Mouse (Mus musculus): ENCODE results near the gene Iffo2. TPM values are rescaled to one million over a fixed set of nuclear protein-coding genes. Genes with fewer than 3 reads are reported as not detected.

Gene Iffo2
- polyA plus RNA-seq, 1 experiment from 2014 or later = 4.4 TPM

DNA sequence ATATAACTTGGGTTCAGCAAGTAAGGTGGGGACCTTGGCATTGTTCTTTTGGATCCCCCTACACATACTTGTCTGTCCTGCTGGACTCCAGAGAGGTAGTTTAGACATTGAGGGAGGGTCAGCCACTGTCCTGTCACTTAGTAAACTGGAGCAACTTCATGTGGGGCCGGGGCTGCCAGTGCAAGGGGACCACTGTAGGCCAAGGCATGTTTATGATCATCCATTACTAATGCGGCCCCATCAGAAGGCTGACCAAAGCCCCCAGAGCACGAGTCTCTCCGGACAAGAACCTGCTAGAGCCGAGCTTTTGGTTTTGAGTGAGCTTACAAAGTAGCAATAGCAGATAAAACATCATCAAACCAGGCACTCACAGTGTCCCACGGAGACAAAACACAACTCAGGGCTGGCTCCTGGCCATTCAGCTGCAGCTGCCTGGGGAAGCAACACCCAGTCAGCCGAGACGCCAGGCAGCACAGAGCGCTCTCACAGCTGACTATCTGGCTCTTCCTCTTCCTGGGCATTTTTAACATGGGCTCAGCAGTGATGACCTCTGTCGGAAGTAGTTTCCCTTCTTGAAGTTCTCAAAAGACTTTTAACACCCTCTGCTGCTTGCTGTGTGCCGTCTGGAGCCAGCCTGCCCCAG is 39.8 kb upstream of the Iffo2 start:
- H3K9me3 ChIP-seq (ENCODE audit: control insufficient read depth, low read length) = no peaks in the 10 kb centered on the region
- peak overlapping the region; percentile 24 to 31; a peak in 3 of 4 replicates for H3K27ac ChIP-seq (replicated peaks in 1 of 2; ENCODE audit: control insufficient read depth in 1 of 2, insufficient read depth in 1 of 2, low read depth in 2 of 2, low read length in 2 of 2)
- H3K27me3 ChIP-seq (ENCODE audit: control insufficient read depth, insufficient read depth, low read length) = no peaks in the 10 kb centered on the region
- H3K4me2 ChIP-seq (ENCODE audit: low read length) = no peak overlapping the region
- 53% methylated on average over 11 of the region's 11 CpGs for WGBS
- ATAC-seq (ENCODE audit: insufficient number of reproducible peaks, insufficient read depth, low FRiP score, low read depth) = no peak
- peaks cover 0 to 10% of the 10 kb centered on the region in 2 experiments; a peak in 3 of 4 replicates for H3K4me1 ChIP-seq (ENCODE audit: control insufficient read depth in 2 of 2, insufficient read depth in 2 of 2, low read length in 2 of 2)
- H3K36me3 ChIP-seq (ENCODE audit: control insufficient read depth, insufficient read depth, low read length) = peaks cover 67% of the 10 kb centered on the region
- no peak overlapping the region for H3K4me3 ChIP-seq (ENCODE audit: control insufficient read depth in 1 of 2, insufficient read depth in 1 of 2, low read depth in 1 of 2, low read length in 2 of 2)
- H3K9ac ChIP-seq (ENCODE audit: low read length) = no peak overlapping the region

DNA sequence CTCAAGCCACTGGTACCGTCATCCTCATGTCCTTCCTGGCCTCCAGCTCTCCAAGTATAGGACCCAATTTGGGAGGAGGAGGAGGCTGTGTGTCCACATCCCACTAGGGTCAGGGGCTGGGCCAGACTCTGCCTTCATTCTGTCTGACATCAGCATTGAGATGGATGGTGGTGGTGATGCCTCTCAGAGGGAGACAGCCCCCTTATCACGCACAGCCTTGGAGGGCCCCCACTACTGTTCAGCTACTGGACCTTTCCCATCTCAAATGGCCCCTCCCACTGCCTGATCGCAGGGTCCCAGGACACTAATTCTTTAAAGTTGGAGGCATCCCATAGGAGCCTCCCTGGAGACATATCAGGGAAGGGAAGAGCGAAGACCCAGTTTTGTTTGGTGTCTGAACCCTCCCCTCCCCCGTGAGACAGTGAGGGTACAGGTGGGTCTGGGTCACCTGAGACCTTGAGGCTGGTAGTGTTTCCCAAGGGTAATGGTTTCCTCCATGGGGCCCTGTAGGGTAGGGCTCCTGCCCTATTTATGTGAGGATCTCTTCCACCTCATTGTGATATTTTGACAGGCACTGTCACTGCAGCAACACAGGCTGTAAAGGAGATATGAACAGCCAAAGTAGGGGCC is 38.7 kb upstream of the Iffo2 start:
- Histone ChIP-seq H3K9me3 (ENCODE audit: control insufficient read depth, low read length) (no peaks in the 10 kb centered on the region), H3K4me3 (ENCODE audit: control insufficient read depth in 1 of 2, insufficient read depth in 1 of 2, low read depth in 1 of 2, low read length in 2 of 2) (no peak overlapping the region), H3K4me2 (ENCODE audit: low read length) (no peak overlapping the region), H3K9ac (ENCODE audit: low read length) (no peak overlapping the region), H3K27ac (replicated peaks in 1 of 2; ENCODE audit: control insufficient read depth in 1 of 2, insufficient read depth in 1 of 2, low read depth in 2 of 2, low read length in 2 of 2) (no peak overlapping the region), H3K27me3 (ENCODE audit: control insufficient read depth, insufficient read depth, low read length) (no peaks in the 10 kb centered on the region), H3K36me3 (ENCODE audit: control insufficient read depth, insufficient read depth, low read length) (peaks cover 56% of the 10 kb centered on the region), H3K4me1 (ENCODE audit: control insufficient read depth in 2 of 2, insufficient read depth in 2 of 2, low read length in 2 of 2) (peaks cover 0 to 10% of the 10 kb centered on the region in 2 experiments; a peak in 3 of 4 replicates)
- 83% methylated on average over 5 of the region's 5 CpGs for WGBS
- 0 out of 2 replicates have a peak, but pooled peaks have one; percentile 28 for ATAC-seq (ENCODE audit: insufficient number of reproducible peaks, insufficient read depth, low FRiP score, low read depth)

GRCm38 (mm10) chr4:139492258-139492833 is 38.0 kb upstream of the Iffo2 start:
- 30% methylated on average over 3 of the region's 3 CpGs for WGBS
- peak; percentile 13; the same call in 1 of the 2 replicates for ATAC-seq (ENCODE audit: insufficient number of reproducible peaks, insufficient read depth, low FRiP score, low read depth)
- Histone ChIP-seq H3K27me3 (ENCODE audit: control insufficient read depth, insufficient read depth, low read length) (no peaks in the 10 kb centered on the region), H3K9ac (ENCODE audit: low read length) (no peak overlapping the region), H3K4me3 (ENCODE audit: control insufficient read depth in 1 of 2, insufficient read depth in 1 of 2, low read depth in 1 of 2, low read length in 2 of 2) (no peak overlapping the region), H3K27ac (replicated peaks in 1 of 2; ENCODE audit: control insufficient read depth in 1 of 2, insufficient read depth in 1 of 2, low read depth in 2 of 2, low read length in 2 of 2) (no peak overlapping the region), H3K9me3 (ENCODE audit: control insufficient read depth, low read length) (no peaks in the 10 kb centered on the region), H3K4me2 (ENCODE audit: low read length) (no peak overlapping the region), H3K4me1 (ENCODE audit: control insufficient read depth in 2 of 2, insufficient read depth in 2 of 2, low read length in 2 of 2) (peaks cover 0 to 10% of the 10 kb centered on the region in 2 experiments; a peak in 3 of 4 replicates), H3K36me3 (ENCODE audit: control insufficient read depth, insufficient read depth, low read length) (peaks cover 49% of the 10 kb centered on the region)

DNA sequence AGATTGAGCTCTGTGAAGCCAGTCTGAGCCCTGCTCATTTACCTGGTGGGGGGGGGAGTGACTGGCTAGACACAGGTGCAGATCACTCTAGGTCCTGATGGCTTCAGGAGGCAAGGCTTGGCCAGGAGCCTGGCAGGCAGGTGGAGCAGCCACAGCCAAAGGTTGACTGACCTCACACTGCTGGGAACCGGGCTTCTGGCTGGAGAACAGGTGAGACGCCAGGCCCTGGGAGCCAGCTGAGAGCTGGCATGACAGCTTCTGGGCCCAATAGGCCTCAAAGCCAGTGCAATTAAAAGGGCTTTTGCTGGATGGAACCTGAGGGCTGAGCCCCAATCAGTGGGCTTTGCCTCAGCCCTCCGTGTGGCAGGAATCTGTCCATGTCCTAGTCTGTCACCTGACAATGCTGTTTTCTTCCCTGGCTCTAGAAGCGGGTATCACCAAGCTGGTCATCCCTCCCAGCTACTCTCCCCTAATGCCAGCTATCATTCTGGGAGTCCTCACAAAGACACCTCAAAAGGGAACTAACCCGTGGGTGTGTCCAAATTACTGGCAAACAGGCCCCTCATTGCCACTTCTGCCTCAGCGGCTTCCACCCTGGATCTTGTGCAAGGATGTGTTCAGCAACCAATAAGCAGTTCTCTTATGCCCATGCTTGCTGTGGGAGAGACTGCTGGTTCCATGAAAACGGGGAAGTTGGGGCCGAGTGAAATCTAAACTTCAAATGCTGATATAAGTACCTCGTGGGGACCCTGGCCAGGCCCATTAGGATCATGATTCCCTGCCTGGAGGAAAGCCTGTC is 36.9 kb upstream of the Iffo2 start:
- Histone ChIP-seq H3K9ac (ENCODE audit: low read length) (no peak overlapping the region), H3K27me3 (ENCODE audit: control insufficient read depth, insufficient read depth, low read length) (no peaks in the 10 kb centered on the region), H3K4me2 (ENCODE audit: low read length) (no peak overlapping the region), H3K27ac (replicated peaks in 1 of 2; ENCODE audit: control insufficient read depth in 1 of 2, insufficient read depth in 1 of 2, low read depth in 2 of 2, low read length in 2 of 2) (no peak overlapping the region), H3K36me3 (ENCODE audit: control insufficient read depth, insufficient read depth, low read length) (peaks cover 38% of the 10 kb centered on the region), H3K4me1 (ENCODE audit: control insufficient read depth in 2 of 2, insufficient read depth in 2 of 2, low read length in 2 of 2) (peaks cover 0 to 10% of the 10 kb centered on the region in 2 experiments; a peak in 3 of 4 replicates), H3K9me3 (ENCODE audit: control insufficient read depth, low read length) (no peaks in the 10 kb centered on the region), H3K4me3 (ENCODE audit: control insufficient read depth in 1 of 2, insufficient read depth in 1 of 2, low read depth in 1 of 2, low read length in 2 of 2) (no peak overlapping the region)
- 74% methylated on average over 9 of the region's 9 CpGs for WGBS
- no peak for ATAC-seq (ENCODE audit: insufficient number of reproducible peaks, insufficient read depth, low FRiP score, low read depth)

DNA sequence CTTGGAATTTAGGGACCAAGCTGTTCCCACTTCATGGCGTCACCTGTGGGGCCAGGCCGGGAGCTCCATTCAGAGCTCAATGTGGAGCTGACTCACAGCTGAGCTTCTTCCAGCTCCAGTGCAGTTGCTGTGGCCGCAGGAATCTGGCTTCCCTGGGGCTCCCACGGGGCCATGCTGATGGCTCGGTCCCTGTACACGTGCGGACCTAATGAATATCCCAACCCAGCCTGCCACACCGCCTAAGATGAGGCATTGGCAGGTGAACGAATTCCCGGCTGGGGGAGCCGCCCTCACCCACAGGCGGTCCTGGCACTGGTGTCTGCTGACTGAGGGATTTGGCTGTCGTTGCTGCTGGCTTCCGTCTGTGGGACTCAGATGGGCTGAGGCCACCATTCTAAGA is 29.5 kb upstream of the Iffo2 start:
- Histone ChIP-seq H3K27me3 (ENCODE audit: control insufficient read depth, insufficient read depth, low read length) (no peaks in the 10 kb centered on the region), H3K4me2 (ENCODE audit: low read length) (no peak overlapping the region), H3K4me1 (ENCODE audit: control insufficient read depth in 2 of 2, insufficient read depth in 2 of 2, low read length in 2 of 2) (0 out of 4 replicates have a peak, but pooled peaks cover 0 to 5% of the 10 kb centered on the region in 2 experiments), H3K9ac (ENCODE audit: low read length) (no peak overlapping the region), H3K27ac (replicated peaks in 1 of 2; ENCODE audit: control insufficient read depth in 1 of 2, insufficient read depth in 1 of 2, low read depth in 2 of 2, low read length in 2 of 2) (no peak overlapping the region), H3K4me3 (ENCODE audit: control insufficient read depth in 1 of 2, insufficient read depth in 1 of 2, low read depth in 1 of 2, low read length in 2 of 2) (no peak overlapping the region), H3K36me3 (ENCODE audit: control insufficient read depth, insufficient read depth, low read length) (no peaks in the 10 kb centered on the region), H3K9me3 (ENCODE audit: control insufficient read depth, low read length) (no peaks in the 10 kb centered on the region)
- no peak for ATAC-seq (ENCODE audit: insufficient number of reproducible peaks, insufficient read depth, low FRiP score, low read depth)
- WGBS = 55% methylated on average over 14 of the region's 14 CpGs

GRCm38 (mm10) chr4:139501702-139502101 is 28.6 kb upstream of the Iffo2 start:
- no peak overlapping the region for H3K4me2 ChIP-seq (ENCODE audit: low read length)
- no peak overlapping the region for H3K9ac ChIP-seq (ENCODE audit: low read length)
- no peak overlapping the region for H3K4me3 ChIP-seq (ENCODE audit: control insufficient read depth in 1 of 2, insufficient read depth in 1 of 2, low read depth in 1 of 2, low read length in 2 of 2)
- H3K4me1 ChIP-seq (ENCODE audit: control insufficient read depth in 2 of 2, insufficient read depth in 2 of 2, low read length in 2 of 2) = 0 out of 4 replicates have a peak, but pooled peaks cover 0 to 5% of the 10 kb centered on the region in 2 experiments
- no peaks in the 10 kb centered on the region for H3K36me3 ChIP-seq (ENCODE audit: control insufficient read depth, insufficient read depth, low read length)
- ATAC-seq (ENCODE audit: insufficient number of reproducible peaks, insufficient read depth, low FRiP score, low read depth) = no peak
- no peak overlapping the region for H3K27ac ChIP-seq (replicated peaks in 1 of 2; ENCODE audit: control insufficient read depth in 1 of 2, insufficient read depth in 1 of 2, low read depth in 2 of 2, low read length in 2 of 2)
- no peaks in the 10 kb centered on the region for H3K9me3 ChIP-seq (ENCODE audit: control insufficient read depth, low read length)
- 67% methylated on average over 6 of the region's 6 CpGs for WGBS
- H3K27me3 ChIP-seq (ENCODE audit: control insufficient read depth, insufficient read depth, low read length) = no peaks in the 10 kb centered on the region

DNA sequence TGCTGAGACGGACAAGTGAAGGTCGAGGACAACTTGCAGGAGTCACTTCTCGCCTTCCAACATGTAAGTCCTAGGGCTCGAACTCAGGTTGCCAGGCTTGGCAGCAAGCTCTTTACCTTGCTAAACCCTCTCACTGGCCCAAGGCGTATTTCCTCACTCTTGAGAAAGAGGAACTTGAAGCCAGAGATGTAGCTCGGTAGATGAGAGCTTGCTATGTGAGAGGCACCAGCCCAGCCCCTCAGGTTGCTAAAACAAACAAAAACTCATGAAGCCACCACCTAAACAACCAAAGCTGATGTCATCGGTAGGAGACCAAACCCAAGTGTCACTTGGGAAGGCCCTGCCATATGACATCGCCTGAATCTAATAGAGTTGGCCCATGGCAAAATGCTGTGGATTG is 26.4 kb upstream of the Iffo2 start:
- H3K27me3 ChIP-seq (ENCODE audit: control insufficient read depth, insufficient read depth, low read length) = no peaks in the 10 kb centered on the region
- no peak overlapping the region for H3K9ac ChIP-seq (ENCODE audit: low read length)
- no peaks in the 10 kb centered on the region for H3K36me3 ChIP-seq (ENCODE audit: control insufficient read depth, insufficient read depth, low read length)
- H3K9me3 ChIP-seq (ENCODE audit: control insufficient read depth, low read length) = no peaks in the 10 kb centered on the region
- ATAC-seq (ENCODE audit: insufficient number of reproducible peaks, insufficient read depth, low FRiP score, low read depth) = no peak
- 74% methylated on average over 8 of the region's 8 CpGs for WGBS
- H3K4me3 ChIP-seq (ENCODE audit: control insufficient read depth in 1 of 2, insufficient read depth in 1 of 2, low read depth in 1 of 2, low read length in 2 of 2) = no peak overlapping the region
- H3K4me1 ChIP-seq (ENCODE audit: control insufficient read depth in 2 of 2, insufficient read depth in 2 of 2, low read length in 2 of 2) = peaks cover 0 to 5% of the 10 kb centered on the region in 2 experiments; a peak in 1 of 4 replicates
- H3K4me2 ChIP-seq (ENCODE audit: low read length) = no peak overlapping the region
- no peak overlapping the region for H3K27ac ChIP-seq (replicated peaks in 1 of 2; ENCODE audit: control insufficient read depth in 1 of 2, insufficient read depth in 1 of 2, low read depth in 2 of 2, low read length in 2 of 2)

All from heart, embryonic 14.5 days (tissue).